In genomic region chr2:121565911-121566310, GRCm38 (mm10) we compare ENCODE assay signal across 18 mouse cellular contexts. TPM values are rescaled to one million over a fixed set of nuclear protein-coding genes. Genes with fewer than 3 reads are reported as not detected.
DNase-seq lines count a peak whose midpoint lies in the region; ATAC-seq and TF ChIP-seq lines count a peak whose summit lies in the region.
"Had no signal": no experiment of that assay in that cellular context is flagged by ENCODE, and none has a peak within 500 bp of the region (broad histone marks: within the 10 kb centered on the region; RNA-seq: fewer than 3 reads in every experiment).

No protein-coding gene starts in this region.

- ATAC-seq in midbrain, postnatal 0 days (ENCODE audit: low FRiP score): no peak
- ATAC-seq in midbrain, embryonic 15.5 days (replicated peaks): no peak
- ATAC-seq in hindbrain, postnatal 0 days: peak; percentile 16
- ATAC-seq in frontal cortex, adult (ENCODE audit: low TSS enrichment): no peak
- no peak for ATAC-seq in forebrain, embryonic 12.5 days (ENCODE audit: low FRiP score)
- ATAC-seq: forebrain, embryonic 14.5 days had no signal

- no peak overlapping the region for H3K9ac ChIP-seq in midbrain, postnatal 0 days (replicated peaks; ENCODE audit: low read length, poor library complexity, severe bottlenecking)
- no peak overlapping the region for H3K9ac ChIP-seq in midbrain, embryonic 15.5 days
- no peak overlapping the region for H3K9ac ChIP-seq in hindbrain, postnatal 0 days (replicated peaks; ENCODE audit: low read length)
- no peak overlapping the region for H3K9ac ChIP-seq in forebrain, embryonic 12.5 days
- H3K9ac ChIP-seq: heart, embryonic 15.5 days had no signal

- H3K4me2 ChIP-seq in midbrain, postnatal 0 days (ENCODE audit: low read depth, low read length, poor library complexity, severe bottlenecking): no peak overlapping the region
- H3K4me2 ChIP-seq in midbrain, embryonic 15.5 days: no peak overlapping the region
- no peak overlapping the region for H3K4me2 ChIP-seq in hindbrain, postnatal 0 days (ENCODE audit: low read depth, low read length)
- no peak overlapping the region for H3K4me2 ChIP-seq in forebrain, embryonic 12.5 days
- H3K4me2 ChIP-seq: heart, embryonic 15.5 days had no signal

- H3K4me3 ChIP-seq in midbrain, postnatal 0 days (ENCODE audit: low read depth, low read length): no peak overlapping the region
- no peak overlapping the region for H3K4me3 ChIP-seq in midbrain, embryonic 15.5 days
- no peak overlapping the region for H3K4me3 ChIP-seq in hindbrain, postnatal 0 days (ENCODE audit: low read length)
- H3K4me3 ChIP-seq in lung, adult 2 months (replicated peaks; ENCODE audit: extremely low read depth, low read depth, low read length): no peak overlapping the region
- no peak overlapping the region for H3K4me3 ChIP-seq in forebrain, embryonic 12.5 days (replicated peaks)
- H3K4me3 ChIP-seq: embryonic facial prominence, embryonic 10.5 days; heart, embryonic 10.5 days; heart, embryonic 15.5 days had no signal

- TF ChIP-seq POLR2A in lung, adult 2 months (IDR thresholded peaks at IDR 0.05; ENCODE audit: borderline replicate concordance, extremely low read depth, low read depth, low read length): no peak

- H3K27me3 ChIP-seq in midbrain, postnatal 0 days (ENCODE audit: insufficient read depth, low read length): no peaks in the 10 kb centered on the region
- H3K27me3 ChIP-seq in midbrain, embryonic 15.5 days (replicated peaks): no peaks in the 10 kb centered on the region
- H3K27me3 ChIP-seq in hindbrain, postnatal 0 days (ENCODE audit: insufficient read depth, low read length): no peaks in the 10 kb centered on the region
- H3K27me3 ChIP-seq in forebrain, embryonic 12.5 days: no peaks in the 10 kb centered on the region
- H3K27me3 ChIP-seq: heart, embryonic 15.5 days had no signal

- no peak overlapping the region for H3K27ac ChIP-seq in midbrain, postnatal 0 days (ENCODE audit: low read depth, low read length)
- H3K27ac ChIP-seq in midbrain, embryonic 15.5 days: no peak overlapping the region
- no peak overlapping the region for H3K27ac ChIP-seq in hindbrain, postnatal 0 days
- H3K27ac ChIP-seq in forebrain, embryonic 12.5 days: no peak overlapping the region
- H3K27ac ChIP-seq: embryonic facial prominence, embryonic 10.5 days; heart, embryonic 10.5 days; heart, embryonic 15.5 days had no signal

- no peak for TF ChIP-seq CTCF in midbrain, postnatal 0 days (IDR thresholded peaks at IDR 0.05)
- TF ChIP-seq CTCF in hindbrain, postnatal 0 days (IDR thresholded peaks at IDR 0.05; ENCODE audit: low read depth): no peak
- no peak for TF ChIP-seq CTCF in lung, adult 2 months (IDR thresholded peaks at IDR 0.05; ENCODE audit: insufficient read depth, low read length)

- DNase-seq in midbrain, postnatal 0 days (ENCODE audit: low spot score): peak; percentile 45
- peak; percentile 31 for DNase-seq in brain, adult 2 months (ENCODE audit: low read depth, low spot score)
- DNase-seq in hindbrain, postnatal 0 days (ENCODE audit: low spot score): peak; percentile 30
- no peak for DNase-seq in lung, adult 2 months
- DNase-seq: adrenal gland, postnatal 10 days; cerebellum, adult 2 months; cerebellum, postnatal 10 days; gastrocnemius, postnatal 36 days; heart, adult 18-20 months; heart, postnatal 14 days; kidney, adult 11 months had no signal

- peaks cover 20% of the 10 kb centered on the region for H3K36me3 ChIP-seq in midbrain, postnatal 0 days (ENCODE audit: insufficient read depth, low read length)
- no peaks in the 10 kb centered on the region; the same call in none of the 2 replicates for H3K36me3 ChIP-seq in midbrain, embryonic 15.5 days (replicated peaks)
- H3K36me3 ChIP-seq in hindbrain, postnatal 0 days (ENCODE audit: insufficient read depth, low read length): no peaks in the 10 kb centered on the region; the same call in 1 of the 2 replicates
- peaks cover 19% of the 10 kb centered on the region for H3K36me3 ChIP-seq in forebrain, embryonic 12.5 days (replicated peaks)
- H3K36me3 ChIP-seq: embryonic facial prominence, embryonic 10.5 days; heart, embryonic 10.5 days; heart, embryonic 15.5 days had no signal

- H3K4me1 ChIP-seq in midbrain, postnatal 0 days (ENCODE audit: insufficient read depth, low read length): no peaks in the 10 kb centered on the region
- H3K4me1 ChIP-seq in midbrain, embryonic 15.5 days: no peaks in the 10 kb centered on the region
- no peaks in the 10 kb centered on the region for H3K4me1 ChIP-seq in hindbrain, postnatal 0 days (ENCODE audit: insufficient read depth, low read length)
- H3K4me1 ChIP-seq in lung, adult 2 months (ENCODE audit: control insufficient read depth, insufficient read depth, low read length): no peaks in the 10 kb centered on the region
- no peaks in the 10 kb centered on the region for H3K4me1 ChIP-seq in forebrain, embryonic 12.5 days

- 65% methylated on average over 5 of the region's 5 CpGs for WGBS in midbrain, postnatal 0 days
- WGBS in midbrain, embryonic 15.5 days: 66% methylated on average over 5 of the region's 5 CpGs
- 57% methylated on average over 5 of the region's 5 CpGs for WGBS in hindbrain, postnatal 0 days
- WGBS in lung, adult 2 months: 74% methylated on average over 5 of the region's 5 CpGs
- 69% methylated on average over 5 of the region's 5 CpGs for whole genome bisulfite sequencing in forebrain, embryonic 12.5 days

- H3K9me3 ChIP-seq in midbrain, postnatal 0 days (ENCODE audit: low read length): no peaks in the 10 kb centered on the region
- H3K9me3 ChIP-seq in midbrain, embryonic 15.5 days: no peaks in the 10 kb centered on the region
- no peaks in the 10 kb centered on the region for H3K9me3 ChIP-seq in hindbrain, postnatal 0 days (ENCODE audit: low read length)
- H3K9me3 ChIP-seq in forebrain, embryonic 12.5 days: no peaks in the 10 kb centered on the region
- H3K9me3 ChIP-seq: embryonic facial prominence, embryonic 10.5 days; heart, embryonic 10.5 days; heart, embryonic 15.5 days had no signal

RNA-seq across cellular contexts. Expression of gene Wdr76, which starts 59.4 kb away (rescaled TPM):
- 4.8 TPM in 2 replicates for total RNA-seq in midbrain, postnatal 0 days (2014; rRNA removed)
- polyA plus RNA-seq in midbrain, postnatal 0 days (2015; fragmentation: Nextera tagmentation; extraction: Ambion mirVana): 1.8 and 2.1 TPM in 2 replicates
- polyA plus RNA-seq in midbrain, embryonic 15.5 days (2015; fragmentation: Nextera tagmentation; extraction: Ambion mirVana): 4.5 and 4.8 TPM in 2 replicates
- total RNA-seq in hindbrain, postnatal 0 days (2014; rRNA removed): 4.6 and 5.3 TPM in 2 replicates
- polyA plus RNA-seq in hindbrain, postnatal 0 days (2015; fragmentation: Nextera tagmentation; extraction: Ambion mirVana): 2.4 and 2.8 TPM in 2 replicates
- 1.3 and 3.0 TPM in 2 replicates for polyA plus RNA-seq in lung, adult 2 months (2012; rRNA removed)
- polyA plus RNA-seq in forebrain, embryonic 12.5 days (2016; fragmentation: Nextera tagmentation; extraction: Ambion mirVana): 15.5 and 15.7 TPM in 2 replicates

RNA-seq across cellular contexts. Expression of gene Mfap1a, which starts 59.4 kb away (rescaled TPM):
- total RNA-seq in midbrain, postnatal 0 days (2014; rRNA removed): 13.9 and 14.2 TPM in 2 replicates
- polyA plus RNA-seq in midbrain, postnatal 0 days (2015; fragmentation: Nextera tagmentation; extraction: Ambion mirVana): 20.8 and 20.9 TPM in 2 replicates
- 33.1 and 33.6 TPM in 2 replicates for polyA plus RNA-seq in midbrain, embryonic 15.5 days (2015; fragmentation: Nextera tagmentation; extraction: Ambion mirVana)
- 12.0 and 14.4 TPM in 2 replicates for total RNA-seq in hindbrain, postnatal 0 days (2014; rRNA removed)
- 21.3 and 21.5 TPM in 2 replicates for polyA plus RNA-seq in hindbrain, postnatal 0 days (2015; fragmentation: Nextera tagmentation; extraction: Ambion mirVana)
- 3.0 and 4.9 TPM in 2 replicates for polyA plus RNA-seq in lung, adult 2 months (2012; rRNA removed)
- 30.2 and 34.6 TPM in 2 replicates for polyA plus RNA-seq in forebrain, embryonic 12.5 days (2016; fragmentation: Nextera tagmentation; extraction: Ambion mirVana)
